Mouse (Mus musculus): ENCODE data around the gene Pex6.
A peak's percentile ranks its signal among the peaks of the same experiment; 100 is the strongest.
"Not testable (repeated sequence)": the region's sequence is repeated elsewhere in the genome, so short reads cannot be mapped to it uniquely, and the experiment has no call there.

The Pex6 gene

GRCm38 (mm10) chr17:46728496-46728895 lies 17.2 kb downstream of the Pex6 start:
- no peak for ATAC-seq (ENCODE audit: insufficient number of reproducible peaks, low FRiP score, low TSS enrichment)

GRCm38 (mm10) chr17:46728904-46729318 lies 17.6 kb downstream of the Pex6 start, which contains the start of gene Gnmt:
Gene Gnmt, minus strand, starts transcription at chr17:46729168.
- ATAC-seq (ENCODE audit: insufficient number of reproducible peaks, low FRiP score, low TSS enrichment) = peak; percentile 45; the same call in 1 of the 2 replicates

- ATAC-seq (ENCODE audit: insufficient number of reproducible peaks, low FRiP score, low TSS enrichment) = no peak
Observed at GRCm38 (mm10) chr17:46734055-46734454, 22.8 kb downstream of the Pex6 start.

- no peak for ATAC-seq (ENCODE audit: insufficient number of reproducible peaks, low FRiP score, low TSS enrichment)
Observed at GRCm38 (mm10) chr17:46735287-46735686, 24.0 kb downstream of the Pex6 start.

- ATAC-seq (ENCODE audit: insufficient number of reproducible peaks, low FRiP score, low TSS enrichment) = no peak
Observed at GRCm38 (mm10) chr17:46736160-46736559, 24.9 kb downstream of the Pex6 start.

GRCm38 (mm10) chr17:46741305-46741704 lies 30.0 kb downstream of the Pex6 start:
- no peak for ATAC-seq (ENCODE audit: insufficient number of reproducible peaks, low FRiP score, low TSS enrichment)

GRCm38 (mm10) chr17:46742986-46743385 lies 31.7 kb downstream of the Pex6 start:
- no peak for ATAC-seq (ENCODE audit: insufficient number of reproducible peaks, low FRiP score, low TSS enrichment)

- ATAC-seq (ENCODE audit: insufficient number of reproducible peaks, low FRiP score, low TSS enrichment) = no peak
Observed at GRCm38 (mm10) chr17:46745506-46745905, 34.2 kb downstream of the Pex6 start.

GRCm38 (mm10) chr17:46747234-46747633 lies 36.0 kb downstream of the Pex6 start:
- no peak for ATAC-seq (ENCODE audit: insufficient number of reproducible peaks, low FRiP score, low TSS enrichment)

- ATAC-seq (ENCODE audit: insufficient number of reproducible peaks, low FRiP score, low TSS enrichment) = no peak
Observed at GRCm38 (mm10) chr17:46747806-46748205, 36.5 kb downstream of the Pex6 start.

GRCm38 (mm10) chr17:46749282-46749681 lies 38.0 kb downstream of the Pex6 start:
- ATAC-seq (ENCODE audit: insufficient number of reproducible peaks, low FRiP score, low TSS enrichment) = no peak

- no peak for ATAC-seq (ENCODE audit: insufficient number of reproducible peaks, low FRiP score, low TSS enrichment)
Observed at GRCm38 (mm10) chr17:46750580-46750979, 39.3 kb downstream of the Pex6 start.

GRCm38 (mm10) chr17:46751056-46751793 lies 40.0 kb downstream of the Pex6 start:
- peak; percentile 26; the same call in 1 of the 2 replicates for ATAC-seq (ENCODE audit: insufficient number of reproducible peaks, low FRiP score, low TSS enrichment)

GRCm38 (mm10) chr17:46751794-46752556 lies 40.7 kb downstream of the Pex6 start, which contains the start of gene Cnpy3:
Gene Cnpy3, minus strand, starts transcription at chr17:46752214.
- peak; percentile 98 for ATAC-seq (ENCODE audit: insufficient number of reproducible peaks, low FRiP score, low TSS enrichment)

GRCm38 (mm10) chr17:46758753-46759152 lies 47.5 kb downstream of the Pex6 start:
- no peak for ATAC-seq (ENCODE audit: insufficient number of reproducible peaks, low FRiP score, low TSS enrichment)

- ATAC-seq (ENCODE audit: insufficient number of reproducible peaks, low FRiP score, low TSS enrichment) = no peak
Observed at GRCm38 (mm10) chr17:46763544-46763943, 52.3 kb downstream of the Pex6 start, which contains the start of gene Ptcra. Gene Ptcra, minus strand, starts transcription at chr17:46763712.

GRCm38 (mm10) chr17:46764916-46765315 lies 53.7 kb downstream of the Pex6 start:
- not testable (repeated sequence) for ATAC-seq (ENCODE audit: insufficient number of reproducible peaks, low FRiP score, low TSS enrichment)

- ATAC-seq (ENCODE audit: insufficient number of reproducible peaks, low FRiP score, low TSS enrichment) = no peak
Observed at GRCm38 (mm10) chr17:46767868-46768267, 56.6 kb downstream of the Pex6 start.

- ATAC-seq (ENCODE audit: insufficient number of reproducible peaks, low FRiP score, low TSS enrichment) = no peak
Observed at GRCm38 (mm10) chr17:46770546-46770945, 59.3 kb downstream of the Pex6 start.

- ATAC-seq (ENCODE audit: insufficient number of reproducible peaks, low FRiP score, low TSS enrichment) = no peak
Observed at GRCm38 (mm10) chr17:46771025-46771424, 59.8 kb downstream of the Pex6 start.

- ATAC-seq (ENCODE audit: insufficient number of reproducible peaks, low FRiP score, low TSS enrichment) = no peak
Observed at GRCm38 (mm10) chr17:46771616-46772015, 60.4 kb downstream of the Pex6 start.

All from cerebellum, adult (tissue).